Mouse (Mus musculus): Measurements from ENCODE around the gene Ripply2.

Ripply2 gene

GRCm38 (mm10) chr9:87025764-87026163 is 10.4 kb downstream of the Ripply2 start:
- no peak for DNase-seq (ENCODE audit: extremely low spot score)

GRCm38 (mm10) chr9:87027423-87028084 is 12.2 kb downstream of the Ripply2 start:
- peak; percentile 47 for DNase-seq (ENCODE audit: extremely low spot score)

DNA sequence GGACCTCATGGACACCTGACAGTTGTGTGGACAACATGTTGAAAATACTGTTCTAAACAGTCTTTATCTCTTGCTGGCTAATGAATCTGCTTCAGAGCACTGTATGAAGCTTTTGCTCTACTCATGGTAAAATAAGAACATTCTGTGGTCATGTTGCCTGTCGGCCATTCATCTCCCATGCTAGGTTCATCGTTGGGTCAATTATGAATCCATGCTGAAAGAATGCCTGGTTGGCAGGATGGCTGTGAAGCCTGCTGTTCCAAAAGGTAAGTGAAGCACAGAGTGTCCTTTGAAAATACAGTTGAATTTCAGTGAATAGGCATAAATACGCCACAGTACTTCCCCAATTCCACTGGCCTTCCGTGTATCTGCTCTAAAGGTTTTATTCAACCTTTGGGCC is 16.9 kb downstream of the Ripply2 start:
- no peak for DNase-seq (ENCODE audit: extremely low spot score)

- no peak for DNase-seq (ENCODE audit: extremely low spot score)
Observed at GRCm38 (mm10) chr9:87034831-87035580, 19.7 kb downstream of the Ripply2 start.

DNA sequence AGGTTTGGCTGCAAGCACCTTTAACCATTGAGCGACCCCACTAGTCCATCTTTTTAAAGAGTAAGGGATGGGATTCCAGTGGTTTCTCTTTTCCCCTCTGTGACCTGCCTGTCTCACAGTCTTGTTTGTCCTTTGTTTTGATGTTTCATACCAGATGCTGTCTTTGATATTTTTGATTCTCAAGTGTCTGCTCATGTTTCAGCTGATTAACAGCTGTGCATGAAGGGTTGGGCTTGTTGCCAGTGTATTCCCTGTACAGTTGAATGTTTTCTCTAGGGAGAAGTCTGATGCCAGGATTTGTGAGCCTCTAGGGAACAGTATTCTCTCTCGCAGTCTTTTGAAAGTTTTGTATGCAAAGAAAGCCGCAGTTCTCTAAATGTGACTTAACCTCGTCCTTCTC is 34.1 kb downstream of the Ripply2 start:
- DNase-seq (ENCODE audit: extremely low spot score), result no peak

DNA sequence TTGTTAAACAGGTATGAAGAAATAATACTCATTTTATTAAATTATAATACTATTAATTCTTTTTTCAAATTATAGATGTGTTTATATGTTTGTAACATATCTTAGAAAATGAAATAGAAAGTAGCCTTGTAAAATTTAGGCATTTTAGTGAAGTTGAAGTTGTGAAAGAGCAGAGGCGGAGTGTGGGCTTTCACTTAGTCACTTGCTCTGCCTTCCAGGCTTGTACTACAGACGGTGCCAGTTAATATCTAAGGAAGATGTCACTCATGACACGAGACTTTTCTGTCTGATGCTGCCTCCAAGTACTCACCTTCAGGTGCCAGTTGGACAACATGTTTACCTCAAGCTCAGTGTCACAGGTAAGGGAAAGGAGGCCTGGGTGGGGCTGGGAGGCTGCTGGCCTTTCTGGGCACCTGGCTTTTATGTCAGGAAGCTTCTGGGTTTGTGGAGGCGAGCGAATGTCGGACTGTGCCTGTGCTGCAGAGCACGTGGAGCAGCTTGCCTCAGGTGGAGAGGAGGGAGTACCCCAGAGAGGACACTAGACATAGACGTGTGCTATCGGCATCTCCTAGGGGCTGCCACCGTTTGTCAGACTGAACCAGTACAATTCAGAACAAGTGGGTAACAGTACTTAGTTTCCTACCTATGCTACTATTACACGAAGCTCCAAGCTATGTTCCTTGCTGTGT is 40.4 kb downstream of the Ripply2 start:
- DNase-seq (ENCODE audit: extremely low spot score), result no peak

- no peak for DNase-seq (ENCODE audit: extremely low spot score)
Observed at GRCm38 (mm10) chr9:87062337-87062736, 47.0 kb downstream of the Ripply2 start.

- no peak for DNase-seq (ENCODE audit: extremely low spot score)
Observed at GRCm38 (mm10) chr9:87068160-87068559, 52.8 kb downstream of the Ripply2 start.

Measured in embryo, embryonic 9.5 days (tissue).